14 mouse cellular contexts compared by ENCODE assay signal in genomic region chr9:123058724-123059292, GRCm38 (mm10). TPM values are rescaled to one million over a fixed set of nuclear protein-coding genes. Genes with fewer than 3 reads are reported as not detected.
DNase-seq lines count a peak whose midpoint lies in the region; ATAC-seq and TF ChIP-seq lines count a peak whose summit lies in the region.
"Had no signal": no experiment of that assay in that cellular context is flagged by ENCODE, and none has a peak within 500 bp of the region (broad histone marks: within the 10 kb centered on the region; RNA-seq: fewer than 3 reads in every experiment).

No protein-coding gene starts in this region.

- H3K27me3 ChIP-seq in midbrain, postnatal 0 days (ENCODE audit: insufficient read depth, low read length), result no peaks in the 10 kb centered on the region
- H3K27me3 ChIP-seq in stomach, postnatal 0 days (ENCODE audit: control insufficient read depth, insufficient read depth, low read length), result no peaks in the 10 kb centered on the region

- H3K9ac ChIP-seq in midbrain, postnatal 0 days (replicated peaks; ENCODE audit: low read length, poor library complexity, severe bottlenecking), result no peak overlapping the region
- H3K9ac ChIP-seq in stomach, postnatal 0 days (ENCODE audit: low read length), result no peak overlapping the region

- no peak for TF ChIP-seq EP300 in stomach, postnatal 0 days (optimal IDR thresholded peaks at IDR 0.05)

- H3K36me3 ChIP-seq in midbrain, postnatal 0 days (ENCODE audit: insufficient read depth, low read length), result no peaks in the 10 kb centered on the region
- H3K36me3 ChIP-seq in stomach, postnatal 0 days (ENCODE audit: control insufficient read depth, insufficient read depth, low read length), result no peaks in the 10 kb centered on the region

- TF ChIP-seq CTCF in midbrain, postnatal 0 days (IDR thresholded peaks at IDR 0.05), result no peak
- no peak for TF ChIP-seq CTCF in stomach, postnatal 0 days (IDR thresholded peaks at IDR 0.05; ENCODE audit: low read depth)

- ATAC-seq in monocyte, adult 5-6 weeks (replicated peaks; ENCODE audit: insufficient number of reproducible peaks, low FRiP score, low TSS enrichment, poor library complexity, severe bottlenecking), result peak; percentile 95
- no peak for ATAC-seq in midbrain, postnatal 0 days (ENCODE audit: low FRiP score)
- ATAC-seq in stomach, postnatal 0 days (ENCODE audit: low FRiP score, low TSS enrichment), result no peak
- ATAC-seq: intestine, postnatal 0 days had no signal

- H3K4me2 ChIP-seq in midbrain, postnatal 0 days (ENCODE audit: low read depth, low read length, poor library complexity, severe bottlenecking), result no peak overlapping the region
- H3K4me2 ChIP-seq in stomach, postnatal 0 days (replicated peaks; ENCODE audit: low read depth), result no peak overlapping the region

- H3K4me3 ChIP-seq in midbrain, postnatal 0 days (ENCODE audit: low read depth, low read length), result no peak overlapping the region
- no peak overlapping the region for H3K4me3 ChIP-seq in stomach, postnatal 0 days (ENCODE audit: low read depth, low read length)
- H3K4me3 ChIP-seq: myocyte had no signal

- H3K4me1 ChIP-seq in midbrain, postnatal 0 days (ENCODE audit: insufficient read depth, low read length), result no peaks in the 10 kb centered on the region
- H3K4me1 ChIP-seq in stomach, postnatal 0 days (replicated peaks; ENCODE audit: control insufficient read depth, insufficient read depth), result no peaks in the 10 kb centered on the region

- peak; percentile 32 to 39 for DNase-seq in spleen, postnatal 36 days (ENCODE audit: low spot score in 2 of 2)
- DNase-seq in spleen, adult 12 weeks (ENCODE audit: low spot score), result no peak
- DNase-seq in c-Kit-positive CD71-positive TER-119-positive erythroid progenitor cells, embryonic 14.5 days (ENCODE audit: low spot score), result peak; percentile 4
- no peak for DNase-seq in midbrain, postnatal 0 days (ENCODE audit: low spot score)
- DNase-seq in right cerebral cortex, adult 2 months (ENCODE audit: low spot score in 2 of 2), result no peak
- DNase-seq in kidney, postnatal 25 days, result no peak
- DNase-seq in stomach, postnatal 0 days (ENCODE audit: low spot score), result no peak
- DNase-seq: adrenal gland, postnatal 25 days; cerebellum, postnatal 25 days; heart, postnatal 14 days; right cerebral cortex, adult 18-20 months had no signal

- H3K9me3 ChIP-seq in midbrain, postnatal 0 days (ENCODE audit: low read length), result no peaks in the 10 kb centered on the region
- no peaks in the 10 kb centered on the region for H3K9me3 ChIP-seq in stomach, postnatal 0 days (ENCODE audit: control insufficient read depth, low read length)

- H3K27ac ChIP-seq in midbrain, postnatal 0 days (ENCODE audit: low read depth, low read length), result no peak overlapping the region
- no peak overlapping the region for H3K27ac ChIP-seq in stomach, postnatal 0 days (replicated peaks)

RNA-seq across cellular contexts. Expression of gene Tgm4, which starts 24.3 kb away (rescaled TPM):
- 0.97 to 1.4 TPM in 2 of 3 replicates, not detected in the other for total RNA-seq in monocyte, adult 5-6 weeks (2017)
- 0.27 and 0.47 TPM in 2 replicates for total RNA-seq in midbrain, postnatal 0 days (2014; rRNA removed)
- 0.42 and 0.48 TPM in 2 replicates for polyA plus RNA-seq in midbrain, postnatal 0 days (2015; fragmentation: Nextera tagmentation; extraction: Ambion mirVana)
- polyA plus RNA-seq in stomach, postnatal 0 days (2015; fragmentation: Nextera tagmentation; extraction: Ambion mirVana), result 0.44 and 0.52 TPM in 2 replicates
- total RNA-seq: heart, postnatal 14 days had no signal
- polyA plus RNA-seq: intestine, postnatal 0 days had no signal

RNA-seq across cellular contexts. Expression of gene Tmem42, which starts 37.7 kb away (rescaled TPM):
- total RNA-seq in monocyte, adult 5-6 weeks (2017), result 3.2 to 5.0 TPM (median 3.9 TPM) in 3 replicates
- total RNA-seq in midbrain, postnatal 0 days (2014; rRNA removed), result 17.4 and 18.4 TPM in 2 replicates
- 32.5 and 34.5 TPM in 2 replicates for polyA plus RNA-seq in midbrain, postnatal 0 days (2015; fragmentation: Nextera tagmentation; extraction: Ambion mirVana)
- 28.3 and 30.1 TPM in 2 replicates for polyA plus RNA-seq in stomach, postnatal 0 days (2015; fragmentation: Nextera tagmentation; extraction: Ambion mirVana)

RNA-seq across cellular contexts. Expression of gene Zdhhc3, which starts 54.2 kb away (rescaled TPM):
- total RNA-seq in monocyte, adult 5-6 weeks (2017), result 24.3 to 35.1 TPM (median 30.6 TPM) in 3 replicates
- 72.5 and 76.7 TPM in 2 replicates for total RNA-seq in midbrain, postnatal 0 days (2014; rRNA removed)
- polyA plus RNA-seq in midbrain, postnatal 0 days (2015; fragmentation: Nextera tagmentation; extraction: Ambion mirVana), result 85.4 and 86.9 TPM in 2 replicates
- polyA plus RNA-seq in stomach, postnatal 0 days (2015; fragmentation: Nextera tagmentation; extraction: Ambion mirVana), result 64.7 and 65.7 TPM in 2 replicates

RNA-seq across cellular contexts. Expression of gene Exosc7, which starts 54.2 kb away (rescaled TPM):
- total RNA-seq in monocyte, adult 5-6 weeks (2017), result 36.2 to 49.5 TPM (median 42.3 TPM) in 3 replicates
- total RNA-seq in midbrain, postnatal 0 days (2014; rRNA removed), result 21.4 and 36.7 TPM in 2 replicates
- polyA plus RNA-seq in midbrain, postnatal 0 days (2015; fragmentation: Nextera tagmentation; extraction: Ambion mirVana), result 59.3 and 61.1 TPM in 2 replicates
- 73.1 and 73.5 TPM in 2 replicates for polyA plus RNA-seq in stomach, postnatal 0 days (2015; fragmentation: Nextera tagmentation; extraction: Ambion mirVana)

Comparison
In these comparisons a context has a peak if more than half of its experiments do, and no peak if none do; other contexts are left out.
1. DNase-seq: peak in spleen, postnatal 36 days (2 of 2) and c-Kit-positive CD71-positive TER-119-positive erythroid progenitor cells, embryonic 14.5 days (single experiment); none in spleen, adult 12 weeks (single experiment), midbrain, postnatal 0 days (single experiment), right cerebral cortex, adult 2 months (0 of 2), kidney, postnatal 25 days (0 of 2) and stomach, postnatal 0 days (single experiment).